Mouse (Mus musculus) ES-E14 (cell line): ENCODE measurements around the gene Adam26b. TPM values are rescaled to one million over a fixed set of nuclear protein-coding genes. Genes with fewer than 3 reads are reported as not detected.
"Not testable (repeated sequence)": the region's sequence is repeated elsewhere in the genome, so short reads cannot be mapped to it uniquely, and the experiment has no call there.

Source experiments
- DNase-seq: peaks from one replicate; pipeline ENCODE4 v3.0.0-alpha.2; 2013; ENCODE audit warnings: low read depth, low spot score
- H3K27ac ChIP-seq: 2 replicates; pipeline ENCODE4 v1.5.1; 2012; ENCODE audit warnings: low read depth, mild to moderate bottlenecking, low read length, moderate library complexity, mixed read lengths; ENCODE audit not compliant: poor library complexity, insufficient read depth, severe bottlenecking
- H3K36me3 ChIP-seq: 2 replicates; pipeline ENCODE4 v1.6.1; 2012; ENCODE audit warnings: mild to moderate bottlenecking, low read length, moderate library complexity, mixed read lengths; ENCODE audit not compliant: control insufficient read depth, poor library complexity, insufficient read depth, severe bottlenecking
- H3K4me1 ChIP-seq, 2 experiments: fragments of 150-350 bp in 1 of 2; sonication (generic) in 1 of 2; 2 replicates each; pipeline ENCODE4 v1.6.1; 2012; ENCODE audit warnings: low read length in 2 of 2, mild to moderate bottlenecking in 1 of 2, mixed read lengths in 1 of 2; ENCODE audit not compliant: control insufficient read depth in 2 of 2, insufficient read depth in 2 of 2, poor library complexity in 1 of 2
- H3K4me3 ChIP-seq, 2 experiments: fragments of 150-350 bp in 1 of 2; sonication (generic) in 1 of 2; 2 replicates each; pipeline ENCODE4 v1.5.1; 2012; ENCODE audit warnings: low read length in 2 of 2, low read depth in 1 of 2, mild to moderate bottlenecking in 1 of 2, mixed read lengths in 1 of 2; ENCODE audit not compliant: insufficient read depth in 1 of 2, poor library complexity in 1 of 2, severe bottlenecking in 1 of 2
- H3K9ac ChIP-seq: 2 replicates; pipeline ENCODE4 v1.6.1; 2012; ENCODE audit warnings: low read depth, mild to moderate bottlenecking, low read length, mixed read lengths; ENCODE audit not compliant: poor library complexity, insufficient read depth, severe bottlenecking
- H3K9me3 ChIP-seq: fragments of 150-350 bp; sonication (generic); 2 replicates; pipeline ENCODE4 v1.6.1; 2012; ENCODE audit warnings: low read depth, mild to moderate bottlenecking, low read length; ENCODE audit not compliant: control insufficient read depth, insufficient read depth
- in situ Hi-C, 2 experiments: fragments of 600-800 bp; cut with MboI; formaldehyde crosslinking; loops; one replicate each; pipeline ENCODE4 v1.15.1; 2025; ENCODE audit warnings: low sequenced_read_pairs in 2 of 2, inconsistent platforms in 1 of 2; ENCODE audit not compliant: unreplicated experiment in 2 of 2
- total RNA-seq: library from RNA; depleted of rRNA; stranded (reverse); fragments of 300-350 nt; gene quantifications from 2 replicates; pipeline ENCODE4 v1.2.3, GENCODE M21; 2012; rRNA removed

The Adam26b gene
- not detected in 2 replicates for total RNA-seq

GRCm38 (mm10) chr8:43528006-43528405 is at the start of gene Adam26b:
Gene Adam26b, minus strand, starts transcription at chr8:43528106.
- H3K27ac ChIP-seq, in situ Hi-C loops: not testable (repeated sequence)

GRCm38 (mm10) chr8:43576607-43577006 is 48.7 kb upstream of the Adam26b start, which contains the start of gene Adam26a:
Gene Adam26a, minus strand, starts transcription at chr8:43576707.
- H3K27ac ChIP-seq, H3K9me3 ChIP-seq, H3K9ac ChIP-seq, DNase-seq, H3K4me1 ChIP-seq, H3K36me3 ChIP-seq, H3K4me3 ChIP-seq, in situ Hi-C loops: not testable (repeated sequence)

More at GRCm38 (mm10) chr8:43528006-43528405, at the start of gene Adam26b:
- H3K4me3 ChIP-seq, H3K9ac ChIP-seq, H3K36me3 ChIP-seq, DNase-seq, H3K9me3 ChIP-seq, H3K4me1 ChIP-seq: not testable (repeated sequence)

Other genes with a start within 250 kb of the Adam26b start
- gene Zfp42, start 221.1 kb downstream of the Adam26b start, total RNA-seq = 412 and 503 TPM in 2 replicates
- gene Adam26a, start 48.6 kb upstream of the Adam26b start, total RNA-seq = not detected in 2 replicates
- not detected in 2 replicates for gene Gm5346, start 99.2 kb upstream of the Adam26b start, total RNA-seq
- gene Adam34, start 181.9 kb upstream of the Adam26b start, total RNA-seq = not detected in 2 replicates